Mouse (Mus musculus) ZHBTc4 (cell line): ENCODE measurements around the gene Tra2a.

Experiments used
- DNase-seq: peaks from one replicate; pipeline ENCODE4 v3.0.0-alpha.2; 2011; ENCODE audit warnings: low read depth, low spot score

Tra2a gene

DNA sequence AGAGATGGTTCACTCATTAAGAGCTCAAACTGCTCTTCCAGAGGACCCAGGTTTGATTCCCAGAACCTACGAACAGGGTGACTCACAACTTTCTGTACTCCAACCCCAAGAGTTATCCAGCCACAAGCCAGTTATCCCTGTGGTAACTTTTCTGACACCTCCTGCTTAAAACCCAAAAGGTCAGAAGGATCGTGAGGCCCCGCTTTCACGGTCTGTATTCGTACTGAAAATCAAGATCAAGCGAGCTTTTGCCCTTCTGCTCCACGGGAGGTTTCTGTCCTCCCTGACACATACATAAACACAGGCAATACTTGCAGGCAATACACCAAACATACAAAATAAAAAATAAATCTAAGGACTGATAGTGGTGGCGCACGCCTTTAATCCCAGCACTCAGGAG is 27.5 kb downstream of the Tra2a start:
- peak; percentile 98 for DNase-seq

DNA sequence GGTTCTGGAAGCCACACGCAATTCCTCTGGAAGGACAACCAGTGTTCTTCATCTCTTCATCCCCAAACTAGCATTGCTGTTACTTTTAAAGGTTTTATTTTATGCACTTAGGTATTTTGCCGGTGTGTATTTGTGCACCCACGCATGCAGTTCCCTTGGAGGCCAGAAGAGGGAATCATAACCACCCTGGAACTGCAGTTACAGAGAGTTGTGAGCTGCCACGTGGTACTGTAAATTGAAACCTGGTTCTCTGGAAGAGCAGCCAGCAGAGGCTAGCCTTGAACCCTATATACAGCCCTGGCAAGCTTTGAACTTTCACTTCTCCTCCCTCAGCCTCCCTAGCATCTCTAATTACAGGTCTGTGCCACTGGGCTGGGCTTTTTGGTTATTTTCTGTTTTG is 30.5 kb downstream of the Tra2a start:
- peak; percentile 87 for DNase-seq

DNA sequence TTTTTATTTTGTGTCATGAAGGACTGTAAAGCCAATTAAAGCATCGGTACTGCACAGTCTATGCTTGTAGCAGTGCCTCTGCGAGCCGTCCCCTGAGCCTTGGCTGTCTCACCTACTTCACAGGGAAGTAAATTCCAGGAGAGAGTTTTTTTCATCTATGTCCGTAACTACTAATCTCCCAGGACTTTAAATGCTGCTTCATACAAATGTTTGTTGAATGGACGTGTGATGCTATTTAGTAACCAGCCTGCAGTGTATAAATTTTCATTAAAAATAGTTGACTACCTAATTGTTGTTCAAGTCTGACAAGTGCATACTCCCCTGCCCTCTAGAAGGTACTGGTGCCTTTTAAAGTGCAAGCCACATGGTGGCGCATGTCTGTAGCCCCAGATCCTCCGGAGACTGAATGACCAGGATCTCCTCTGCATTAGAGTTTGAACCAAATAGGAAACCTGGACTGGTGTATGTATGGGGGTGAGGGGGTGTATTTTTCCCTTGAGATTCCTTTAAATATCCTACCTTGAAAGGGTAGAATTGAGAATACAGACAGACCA is 35.6 kb downstream of the Tra2a start:
- peak; percentile 70 for DNase-seq

DNA sequence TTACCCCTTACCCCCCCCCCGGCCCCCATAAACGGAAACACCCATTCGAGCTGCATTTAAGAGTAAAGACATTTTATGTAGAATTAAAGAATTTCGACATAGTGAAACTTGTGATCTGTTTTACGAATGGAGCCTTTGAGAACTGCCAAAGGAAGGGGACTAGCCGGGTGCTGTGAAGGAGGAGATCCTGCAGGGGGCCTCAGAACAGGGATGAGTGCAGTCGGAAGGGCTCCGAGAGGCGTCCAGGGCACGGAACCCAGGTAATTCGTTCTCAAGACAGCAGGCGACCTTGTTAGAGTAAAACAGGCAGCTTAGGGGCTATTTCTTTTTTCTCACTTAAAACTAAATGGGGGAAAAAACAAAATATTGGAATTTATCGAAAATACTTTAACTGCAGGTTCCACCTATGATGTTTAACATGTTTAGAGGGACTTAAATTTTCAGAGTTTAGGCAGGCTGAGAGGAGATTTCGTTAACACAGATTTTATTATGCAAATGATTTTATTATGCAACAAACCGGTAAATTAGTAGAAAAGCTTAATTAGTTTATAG is 36.6 kb downstream of the Tra2a start:
- peak; percentile 90 for DNase-seq

DNA sequence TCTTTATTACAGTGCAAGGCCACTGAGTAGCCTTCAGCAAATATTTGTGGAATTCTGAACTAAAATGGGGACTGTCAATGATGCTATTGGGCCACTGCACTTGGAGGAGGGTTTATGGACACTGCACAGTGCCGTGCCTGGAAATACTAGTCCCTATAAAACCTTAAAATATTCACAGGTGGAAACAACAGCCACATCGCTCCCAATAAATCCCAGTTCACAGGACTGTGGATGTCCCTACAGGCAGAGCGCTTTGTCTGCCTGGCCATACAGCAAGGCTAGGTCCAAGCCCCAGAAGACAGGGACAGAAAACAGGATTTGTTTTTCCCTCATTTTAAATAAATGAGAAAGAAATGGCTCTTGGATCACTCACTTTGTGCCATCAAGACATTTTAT is 38.1 kb downstream of the Tra2a start:
- DNase-seq = no peak

DNA sequence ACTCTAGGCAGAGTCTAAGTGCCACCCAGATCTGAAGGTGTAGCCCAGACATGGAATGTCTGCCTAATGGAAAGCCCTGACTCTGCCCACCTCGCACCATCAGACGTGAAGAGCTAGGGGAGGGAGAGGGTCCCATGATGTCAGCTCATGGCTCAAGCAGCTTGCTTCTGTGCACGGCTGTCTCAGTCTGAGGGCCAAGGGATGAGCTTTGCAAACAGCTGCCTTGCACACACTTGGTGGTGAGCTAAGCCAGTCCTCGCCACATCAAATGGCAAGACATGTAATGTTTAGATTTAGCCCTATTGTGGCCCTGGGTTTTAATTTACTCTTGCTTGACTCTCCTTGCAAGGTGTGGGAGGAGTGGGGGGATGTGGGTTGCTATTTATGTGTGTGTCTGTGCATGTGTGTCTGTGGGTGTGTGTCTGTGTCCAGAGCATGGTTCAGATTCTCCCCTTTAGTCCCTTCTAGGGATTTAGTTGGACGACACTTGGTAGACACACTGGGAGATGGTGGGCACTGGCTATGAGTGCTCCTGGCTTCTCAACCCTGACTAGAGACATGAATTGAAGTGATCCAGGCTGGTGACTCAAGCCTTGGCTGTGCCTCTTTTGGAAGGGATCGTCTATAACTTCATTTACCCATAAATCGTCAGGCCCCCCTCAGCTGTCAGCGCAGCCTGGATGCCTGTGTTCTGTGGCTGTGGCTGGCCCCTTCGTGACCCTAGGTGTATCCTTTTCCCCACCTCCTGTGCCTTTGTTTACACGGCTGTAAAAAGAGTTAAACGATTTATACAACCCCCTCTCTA is 38.7 kb downstream of the Tra2a start:
- no peak for DNase-seq

DNA sequence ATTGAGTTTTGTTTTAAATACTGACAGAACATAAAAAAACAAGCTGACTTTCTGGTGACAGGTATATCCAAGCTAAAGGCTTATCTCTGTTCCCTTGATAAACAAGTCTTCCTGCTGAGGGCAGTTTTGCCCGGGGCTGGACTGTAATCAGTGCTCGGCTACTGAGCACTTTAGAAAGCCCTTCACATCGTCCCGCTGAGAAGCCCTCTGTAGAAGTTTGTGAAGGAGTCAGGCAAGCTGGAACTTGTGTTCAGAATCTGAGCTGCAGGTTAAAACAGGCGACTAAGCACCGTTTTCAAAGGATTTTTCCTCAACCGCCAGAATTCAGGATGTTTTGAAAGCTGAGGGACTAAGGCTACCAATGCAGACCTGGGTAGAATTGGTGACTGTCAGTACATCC is 41.9 kb downstream of the Tra2a start:
- DNase-seq = no peak

DNA sequence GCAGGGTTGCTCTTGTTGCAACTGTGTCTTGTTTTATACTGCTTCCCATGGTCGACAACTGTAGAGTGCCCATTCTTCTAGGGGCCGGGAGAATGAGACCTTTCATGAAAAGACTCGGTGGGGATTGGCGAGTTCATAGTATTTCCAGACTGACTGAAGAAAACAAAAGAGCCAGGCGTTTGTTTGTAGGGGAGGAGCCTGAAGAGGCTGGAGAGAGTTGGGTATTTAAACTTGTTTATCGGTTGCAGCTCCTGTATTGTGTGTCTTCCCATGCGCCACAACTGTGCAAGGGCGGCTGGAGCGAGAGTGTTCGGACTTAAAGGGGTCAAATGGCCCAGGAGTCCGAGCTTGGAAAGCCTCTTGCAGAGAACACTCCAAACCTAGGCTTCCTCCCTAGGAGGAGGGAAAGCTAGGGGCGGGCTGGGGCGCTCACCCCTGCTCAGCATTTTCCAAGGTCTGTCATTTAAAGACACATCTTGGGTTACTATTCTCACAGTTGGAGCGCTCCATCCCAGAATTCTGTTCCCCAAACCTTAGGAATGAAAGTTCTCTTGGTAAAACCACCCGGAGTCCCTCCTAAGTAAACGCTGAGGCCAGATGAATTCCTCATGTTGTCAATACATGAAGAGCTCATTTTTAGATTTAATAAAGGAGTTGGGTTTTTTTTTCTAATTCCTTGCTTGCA is 43.8 kb downstream of the Tra2a start:
- DNase-seq = peak; percentile 77

DNA sequence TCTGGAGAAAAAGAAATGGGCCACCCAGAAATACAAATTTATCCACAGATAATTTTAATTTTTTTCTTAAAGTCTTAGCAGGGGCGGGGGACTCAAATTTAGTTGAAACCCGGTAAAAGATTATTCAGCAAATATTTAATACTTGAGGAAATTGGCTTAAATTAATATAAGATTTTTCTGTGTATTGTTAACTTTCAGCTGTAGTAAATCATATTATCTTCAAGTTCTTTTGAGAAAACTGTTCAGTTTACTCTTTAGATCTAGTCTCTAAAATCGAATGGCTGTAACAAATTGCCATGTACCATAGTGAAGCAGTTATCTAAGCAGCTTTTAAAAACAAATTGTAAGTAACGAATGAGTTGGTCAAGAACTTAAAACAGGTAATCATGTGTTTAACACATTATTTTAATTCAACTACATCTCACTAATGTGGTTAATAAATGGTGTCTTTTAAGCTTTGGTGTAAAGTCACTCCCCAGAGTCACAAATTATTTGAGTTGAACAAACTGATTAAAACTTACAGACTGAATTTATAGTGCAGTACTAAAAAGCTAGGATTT is 44.8 kb downstream of the Tra2a start:
- DNase-seq = no peak

DNA sequence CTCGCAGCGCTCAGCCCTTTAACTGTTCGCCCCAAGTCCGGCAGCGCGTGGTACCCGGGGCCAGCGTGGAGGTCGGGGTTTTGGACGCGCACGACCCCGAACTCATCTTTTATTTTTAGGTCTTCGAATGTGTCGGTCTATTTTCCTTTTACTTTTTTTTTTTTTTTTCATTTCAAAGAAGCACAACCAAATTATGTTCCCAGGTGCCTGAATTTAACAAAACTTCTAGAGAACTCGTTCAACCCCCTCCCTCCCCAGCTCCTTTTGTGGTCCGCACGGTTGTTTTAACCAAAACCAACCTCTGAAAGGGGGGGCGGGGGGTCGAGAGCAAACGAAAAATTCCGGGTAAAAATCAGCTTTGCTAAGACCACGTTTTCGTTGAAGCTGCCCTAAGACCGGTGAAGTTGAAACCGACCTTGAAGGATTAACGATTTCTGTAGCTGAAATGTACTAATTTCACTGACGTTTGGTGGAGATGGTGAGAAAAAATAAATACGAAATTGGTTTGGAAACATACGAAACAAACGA is 45.5 kb downstream of the Tra2a start:
- peak; percentile 55 for DNase-seq

DNA sequence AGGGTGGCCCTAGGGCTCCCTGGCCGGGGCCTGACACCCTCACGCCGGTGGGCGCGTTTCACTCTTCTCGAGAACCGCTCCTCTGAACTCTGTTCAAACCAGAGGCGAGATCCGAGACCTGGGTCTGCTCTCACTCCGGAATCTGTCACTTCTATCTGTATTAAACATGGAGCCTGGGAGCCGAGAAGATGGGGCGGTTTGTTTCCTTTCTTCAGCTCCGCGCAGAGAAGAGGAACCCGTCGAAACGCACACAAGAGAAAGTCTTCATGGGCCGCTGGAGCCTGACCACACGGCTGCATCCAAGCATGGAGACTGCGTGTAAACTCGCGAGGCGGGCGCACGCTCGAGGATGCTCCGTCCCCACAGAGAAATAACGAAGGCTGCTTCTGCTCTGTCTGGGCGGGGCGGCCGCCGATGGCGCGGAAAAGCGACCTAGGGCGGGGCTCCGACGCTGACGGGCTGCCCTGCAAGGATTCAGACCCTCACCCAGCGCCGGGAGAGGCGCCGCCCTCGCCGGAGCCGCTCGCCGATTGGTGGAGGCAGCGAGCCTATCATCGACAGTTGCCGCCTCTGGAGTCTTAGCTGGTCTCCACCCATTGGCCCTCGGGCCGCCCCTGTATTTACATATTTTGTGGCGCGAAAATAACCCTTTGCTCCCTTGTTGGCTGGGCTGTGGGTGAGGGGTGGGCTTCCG is 46.1 kb downstream of the Tra2a start:
- peak; percentile 100 for DNase-seq

DNA sequence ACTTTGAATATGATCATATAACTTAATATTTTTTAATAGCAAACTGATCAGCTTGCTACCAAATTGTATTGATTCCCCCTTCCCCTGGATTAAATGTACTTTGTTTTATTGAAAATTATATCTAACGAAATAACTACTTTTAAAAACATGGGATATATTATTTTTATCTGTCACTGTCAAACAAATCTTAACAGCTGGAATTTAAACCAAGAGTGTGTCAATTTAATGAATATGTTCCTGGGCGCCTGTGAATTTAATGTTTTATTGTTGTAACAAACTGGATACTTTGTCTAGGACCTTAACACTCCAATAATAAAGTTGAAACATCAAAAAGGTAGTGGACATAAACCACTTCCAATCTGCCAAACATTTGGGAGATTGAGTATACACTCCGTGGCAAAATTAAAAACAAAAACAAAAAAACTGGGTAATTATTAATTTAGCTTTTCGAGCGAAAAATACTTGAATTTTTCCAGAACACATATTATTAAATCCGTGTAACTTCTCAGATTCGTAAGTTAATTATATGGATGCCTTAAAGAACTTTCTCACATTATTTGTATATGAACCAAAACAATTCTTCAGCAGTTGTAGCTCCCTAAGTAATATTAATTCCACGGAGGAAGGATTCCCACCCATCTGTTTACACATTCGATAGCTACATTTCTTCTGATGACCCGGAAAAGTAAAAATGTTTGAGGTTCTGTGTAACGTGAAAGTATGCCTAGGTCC is 46.9 kb downstream of the Tra2a start:
- no peak for DNase-seq

DNA sequence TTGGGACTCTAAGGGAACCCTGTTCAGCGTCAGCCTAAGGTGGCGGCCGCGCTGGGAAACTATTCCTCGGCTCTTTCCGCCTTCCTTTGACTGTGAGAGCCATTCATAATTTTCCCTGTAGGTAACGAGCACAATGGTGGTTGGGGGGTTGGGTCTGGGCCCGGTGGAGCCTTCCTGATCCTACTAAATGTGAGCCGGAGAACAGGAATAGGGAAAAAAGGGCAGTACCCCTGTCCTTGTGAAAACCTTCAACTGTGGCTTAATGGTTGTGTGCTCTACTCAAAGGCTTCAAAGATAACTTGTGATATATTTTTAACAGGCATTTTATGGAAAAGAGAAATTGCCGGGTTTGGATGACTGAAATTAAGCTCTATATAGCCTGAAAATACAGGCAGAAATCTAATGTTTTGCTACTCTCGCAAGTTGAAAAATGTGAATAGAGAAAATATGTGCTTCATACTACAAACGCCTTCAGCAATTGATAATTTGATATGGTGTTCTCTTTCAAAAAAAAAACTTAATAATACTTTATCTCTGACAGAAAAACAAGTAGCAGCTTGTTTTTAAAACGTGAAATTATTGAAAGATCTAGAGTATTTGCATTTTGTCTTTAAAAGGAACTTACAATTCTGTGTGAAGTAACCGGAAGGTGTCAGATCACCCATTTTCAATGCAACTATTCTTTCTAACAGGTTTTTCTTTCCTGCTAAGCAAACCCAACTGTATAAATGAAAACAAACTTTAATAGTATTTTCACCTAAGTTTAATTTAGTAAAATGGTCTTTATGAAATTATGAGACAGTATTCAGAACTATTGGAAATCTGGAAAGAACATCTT is 47.9 kb downstream of the Tra2a start:
- no peak for DNase-seq

DNA sequence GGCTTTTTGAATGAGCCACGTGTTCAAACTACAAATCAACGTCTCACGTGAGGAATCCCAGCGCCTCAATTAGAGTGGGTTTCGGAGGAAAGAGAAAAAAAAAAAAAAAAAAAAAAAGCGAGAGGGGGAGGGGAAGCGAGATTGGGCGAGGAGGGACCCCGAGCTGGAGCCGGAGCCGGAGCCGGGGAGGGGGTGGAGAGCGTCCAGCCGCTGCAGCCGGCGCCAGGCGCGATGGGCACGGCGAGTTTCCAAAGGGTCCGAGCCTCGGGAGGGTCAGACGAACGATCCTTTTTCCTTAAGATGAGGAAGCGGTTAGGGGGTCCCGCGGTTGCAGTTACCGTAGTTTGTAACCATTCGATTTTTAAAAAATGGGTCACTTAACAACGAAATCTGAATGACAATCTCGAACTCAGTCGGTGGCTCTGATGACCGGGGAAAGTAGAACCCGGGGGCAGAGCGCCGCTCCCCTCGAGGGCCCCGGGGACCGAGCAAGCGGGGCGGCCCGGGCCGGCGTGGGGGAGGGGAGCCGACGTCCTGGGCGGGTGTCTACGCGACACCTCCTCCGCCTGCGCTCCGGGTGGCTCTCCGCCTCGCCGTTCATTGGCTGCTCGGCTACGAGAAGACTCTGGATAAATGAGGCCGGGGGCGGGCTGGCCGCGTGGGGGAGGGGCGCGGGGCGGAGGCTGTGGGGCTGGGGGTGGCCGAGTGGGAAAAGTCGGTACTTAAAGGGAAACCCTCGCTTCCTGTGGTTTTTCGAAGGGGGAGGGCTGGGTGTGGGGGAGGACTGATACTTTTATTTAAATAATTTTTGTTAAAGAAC is 48.7 kb downstream of the Tra2a start, which contains the start of gene Igf2bp3:
Gene Igf2bp3 (minus strand): TSS at position 30 of the 820 bp plus-strand sequence.
- DNase-seq = peak; percentile 97

DNA sequence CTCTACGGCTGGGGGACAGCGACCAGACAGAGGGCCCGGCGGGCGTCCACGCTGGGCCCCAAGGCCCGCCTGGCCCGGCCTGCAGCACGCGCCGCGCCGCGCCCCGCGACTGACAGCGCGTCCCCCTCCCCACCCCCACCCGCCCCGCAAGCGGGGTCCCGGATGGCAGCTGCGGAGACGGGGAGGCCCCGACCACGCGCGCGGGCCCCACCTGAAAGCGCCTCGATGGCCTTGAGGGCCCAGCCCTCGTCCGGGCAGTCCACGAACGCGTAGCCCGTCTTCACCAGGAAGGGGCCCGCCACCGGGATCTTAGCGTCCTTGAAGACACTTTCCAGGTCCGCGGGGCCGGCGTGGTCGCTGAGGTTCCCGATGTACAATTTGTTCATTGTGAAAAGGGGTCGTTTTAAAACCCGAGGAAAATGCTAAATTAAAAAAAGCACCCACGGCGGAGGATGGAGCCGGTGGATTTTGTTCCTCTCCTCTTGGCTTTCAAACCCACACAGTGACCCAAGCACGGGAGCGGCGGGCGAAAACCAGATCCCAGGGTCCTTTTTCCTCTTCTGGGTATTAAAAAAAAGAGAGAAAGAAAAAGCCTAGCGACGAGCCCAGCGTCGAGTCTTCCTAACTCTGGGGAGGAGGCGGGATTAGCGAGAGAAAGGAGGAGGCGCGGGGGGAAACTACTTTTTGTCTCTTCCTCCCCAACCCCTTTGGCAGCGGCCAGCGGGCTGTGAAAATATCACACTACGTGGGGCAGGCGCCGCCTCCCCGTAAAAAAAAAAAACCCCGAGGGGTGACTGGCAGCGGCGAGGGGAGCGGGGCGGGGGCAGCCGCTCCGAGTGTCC is 49.5 kb downstream of the Tra2a start:
- peak; percentile 91 for DNase-seq

DNA sequence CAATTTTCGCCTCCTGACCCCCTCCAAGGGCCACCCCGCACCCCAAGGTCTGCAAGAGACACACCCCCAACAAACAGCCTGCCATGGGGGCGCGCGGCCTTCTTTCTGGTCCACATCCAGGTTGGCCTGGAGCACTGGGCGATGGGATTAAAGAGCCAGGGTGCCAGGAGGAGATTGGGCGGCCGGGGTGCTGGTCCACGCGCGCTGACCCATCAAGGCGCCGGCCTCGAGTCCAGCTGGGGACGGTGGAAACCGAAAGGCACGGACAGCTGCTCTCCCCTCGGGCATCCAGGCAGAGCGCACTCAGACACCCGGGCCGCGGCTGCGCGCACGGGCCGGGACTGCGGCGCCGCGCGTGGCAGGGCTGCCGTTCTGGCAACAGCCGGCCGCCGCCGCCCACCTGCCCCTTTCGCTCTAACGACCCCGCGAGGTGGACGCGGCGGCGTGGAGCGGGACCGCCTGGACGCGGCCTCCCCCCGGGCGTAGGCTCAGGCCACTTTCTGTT is 50.2 kb downstream of the Tra2a start:
- DNase-seq = peak; percentile 38

DNA sequence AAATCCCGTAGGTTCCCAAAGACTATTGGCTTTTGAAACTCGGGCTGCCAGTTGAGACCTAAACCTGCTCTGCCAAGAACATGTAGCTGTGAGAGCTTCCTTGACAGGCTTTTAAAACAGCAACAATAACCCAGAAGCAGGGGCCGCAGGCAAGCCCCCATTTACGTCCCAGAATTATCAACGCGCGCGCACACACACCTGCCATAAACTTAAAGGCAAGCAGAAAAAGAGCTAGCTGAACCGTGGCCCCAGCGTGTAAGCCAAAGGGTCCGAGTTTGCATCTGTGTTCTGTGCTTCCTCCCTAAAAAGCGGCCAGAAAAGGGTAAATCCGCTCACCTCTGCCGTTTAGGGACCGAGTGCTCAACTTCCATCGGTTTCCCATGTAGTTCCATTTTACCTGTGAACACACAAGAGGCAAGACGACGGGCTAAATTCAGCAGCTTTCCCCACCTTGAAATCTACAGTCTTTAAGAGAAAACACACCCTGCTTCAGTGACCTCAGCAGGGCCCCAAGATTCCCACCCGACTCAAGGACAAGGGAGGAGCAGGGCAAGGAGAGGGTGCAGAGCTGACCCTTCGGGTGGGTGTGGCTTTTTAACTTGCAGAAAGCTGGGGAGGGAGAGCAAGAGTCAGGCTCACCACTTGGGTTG is 50.8 kb downstream of the Tra2a start:
- DNase-seq = peak; percentile 52
